Mouse (Mus musculus): ENCODE measurements around the gene Mcidas.

- TF ChIP-seq CTCF (IDR thresholded peaks at IDR 0.05; ENCODE audit: low read depth): no peak
- TF ChIP-seq EP300 (IDR thresholded peaks at IDR 0.05; ENCODE audit: low read depth): no peak
Measured at GRCm38 (mm10) chr13:113023274-113024143, 29.9 kb downstream of the Mcidas start.

Data from heart, postnatal 0 days (tissue).